Mouse (Mus musculus): ENCODE data around the gene Usp40. TPM values are rescaled to one million over a fixed set of nuclear protein-coding genes. Genes with fewer than 3 reads are reported as not detected.

The Usp40 gene
- polyA plus RNA-seq, 1 experiment from 2014 or later = 16.3 TPM

GRCm38 (mm10) chr1:87908006-87908405, 100.3 kb downstream of the Usp40 start:
- Histone ChIP-seq H3K27ac (ENCODE audit: low read length) (no peak overlapping the region), H3K4me2 (replicated peaks; ENCODE audit: low read depth, low read length) (no peak overlapping the region), H3K4me3 (ENCODE audit: low read depth, low read length) (no peak overlapping the region), H3K27me3 (replicated peaks; ENCODE audit: insufficient read depth, low read length) (no peaks in the 10 kb centered on the region), H3K4me1 (ENCODE audit: insufficient read depth, low read depth, low read length) (peaks cover 6% of the 10 kb centered on the region; the same call in 1 of the 2 replicates), H3K9ac (replicated peaks; ENCODE audit: low read depth) (no peak overlapping the region), H3K9me3 (ENCODE audit: low read length) (no peaks in the 10 kb centered on the region), H3K36me3 (ENCODE audit: insufficient read depth, low read length) (no peaks in the 10 kb centered on the region)
- DNase-seq (ENCODE audit: low spot score) (no peak), ATAC-seq (no peak)
- WGBS = 97% methylated on average over 2 of the region's 2 CpGs
- no peak for TF ChIP-seq CTCF (IDR thresholded peaks at IDR 0.05)
- no peak for TF ChIP-seq EP300 (IDR thresholded peaks at IDR 0.05)

DNA sequence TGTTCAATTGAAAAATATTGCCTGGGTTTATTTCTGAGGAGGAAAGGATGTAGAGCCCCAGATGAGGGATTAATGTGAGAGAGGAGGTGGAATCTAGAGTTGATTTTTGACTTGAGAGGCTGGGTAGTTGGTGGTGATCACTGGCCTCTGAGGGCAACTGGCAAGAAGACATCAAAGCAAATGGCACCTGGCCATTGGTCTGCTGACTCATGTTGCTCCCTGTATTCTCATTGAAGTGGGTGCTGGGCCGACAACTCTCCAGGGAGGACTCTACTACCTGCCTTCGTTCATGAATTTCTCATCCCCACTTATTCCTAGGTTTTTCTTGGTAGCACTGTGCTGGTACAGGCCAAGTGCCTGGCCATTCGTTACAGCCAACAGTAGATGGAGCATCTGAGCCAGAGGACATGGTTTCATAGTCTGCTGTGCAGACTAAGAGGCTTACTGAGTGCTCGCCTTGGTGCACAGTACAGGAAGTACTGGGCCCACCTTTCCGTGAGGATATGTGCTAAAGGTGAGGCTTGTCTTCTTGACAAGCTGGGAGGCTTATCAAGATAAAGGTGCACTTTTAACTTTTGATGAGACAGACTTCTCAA, 101.9 kb downstream of the Usp40 start:
- Histone ChIP-seq H3K4me3 (ENCODE audit: low read depth, low read length) (no peak overlapping the region), H3K27me3 (replicated peaks; ENCODE audit: insufficient read depth, low read length) (no peaks in the 10 kb centered on the region), H3K4me1 (ENCODE audit: insufficient read depth, low read depth, low read length) (peaks cover 7% of the 10 kb centered on the region; the same call in 1 of the 2 replicates), H3K4me2 (replicated peaks; ENCODE audit: low read depth, low read length) (no peak overlapping the region), H3K36me3 (ENCODE audit: insufficient read depth, low read length) (no peaks in the 10 kb centered on the region), H3K9ac (replicated peaks; ENCODE audit: low read depth) (no peak overlapping the region), H3K27ac (ENCODE audit: low read length) (no peak overlapping the region), H3K9me3 (ENCODE audit: low read length) (no peaks in the 10 kb centered on the region)
- WGBS = 74% methylated on average over 5 of the region's 5 CpGs
- TF ChIP-seq EP300 (IDR thresholded peaks at IDR 0.05) (no peak), CTCF (IDR thresholded peaks at IDR 0.05) (peak; percentile 49)
- ATAC-seq (0 out of 2 replicates have a peak, but pooled peaks have one; percentile 26), DNase-seq (ENCODE audit: low spot score) (no peak)

- Histone ChIP-seq H3K36me3 (ENCODE audit: insufficient read depth, low read length) (no peaks in the 10 kb centered on the region), H3K27ac (ENCODE audit: low read length) (no peak overlapping the region), H3K4me1 (ENCODE audit: insufficient read depth, low read depth, low read length) (peaks cover 15% of the 10 kb centered on the region; the same call in 1 of the 2 replicates), H3K4me2 (replicated peaks; ENCODE audit: low read depth, low read length) (no peak overlapping the region), H3K9me3 (ENCODE audit: low read length) (no peaks in the 10 kb centered on the region), H3K9ac (replicated peaks; ENCODE audit: low read depth) (no peak overlapping the region), H3K4me3 (ENCODE audit: low read depth, low read length) (no peak overlapping the region), H3K27me3 (replicated peaks; ENCODE audit: insufficient read depth, low read length) (no peaks in the 10 kb centered on the region)
- DNase-seq (ENCODE audit: low spot score) (no peak), ATAC-seq (no peak)
- no peak for TF ChIP-seq CTCF (IDR thresholded peaks at IDR 0.05)
- no peak for TF ChIP-seq EP300 (IDR thresholded peaks at IDR 0.05)
Measured at GRCm38 (mm10) chr1:87902186-87902585, 106.2 kb downstream of the Usp40 start.

DNA sequence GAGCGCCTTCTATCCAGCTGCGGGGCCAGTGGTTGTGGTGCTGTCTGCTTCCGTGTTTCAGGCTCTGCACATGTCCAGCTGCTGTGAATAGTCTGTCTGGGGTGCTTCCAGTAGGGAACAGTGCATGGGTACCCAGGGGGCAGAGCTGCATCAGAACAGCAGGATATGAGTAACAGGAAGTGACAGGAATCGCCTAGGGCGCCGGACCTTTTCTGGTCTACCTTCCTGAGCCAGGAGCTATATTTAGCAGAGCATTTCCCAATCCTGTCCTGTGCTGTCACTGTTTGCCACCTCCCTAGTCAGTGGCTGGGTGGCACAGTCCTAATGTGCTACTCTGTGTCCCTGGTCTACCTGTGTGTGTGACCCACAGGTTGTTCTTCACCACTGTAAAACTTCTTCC, 107.4 kb downstream of the Usp40 start:
- H3K4me3 ChIP-seq (ENCODE audit: low read depth, low read length) = no peak overlapping the region
- no peak overlapping the region for H3K9ac ChIP-seq (replicated peaks; ENCODE audit: low read depth)
- H3K36me3 ChIP-seq (ENCODE audit: insufficient read depth, low read length) = no peaks in the 10 kb centered on the region
- 55% methylated on average over 6 of the region's 6 CpGs for WGBS
- DNase-seq (ENCODE audit: low spot score) (peak; percentile 88), ATAC-seq (peak; percentile 96)
- H3K27ac ChIP-seq (ENCODE audit: low read length) = peak overlapping the region; percentile 71
- H3K4me1 ChIP-seq (ENCODE audit: insufficient read depth, low read depth, low read length) = peaks cover 15% of the 10 kb centered on the region; the same call in 1 of the 2 replicates
- no peaks in the 10 kb centered on the region for H3K27me3 ChIP-seq (replicated peaks; ENCODE audit: insufficient read depth, low read length)
- no peaks in the 10 kb centered on the region for H3K9me3 ChIP-seq (ENCODE audit: low read length)
- peak; percentile 88 for TF ChIP-seq EP300 (IDR thresholded peaks at IDR 0.05)
- TF ChIP-seq CTCF (IDR thresholded peaks at IDR 0.05) = peak; percentile 42
- H3K4me2 ChIP-seq (replicated peaks; ENCODE audit: low read depth, low read length) = no peak overlapping the region

GRCm38 (mm10) chr1:87899701-87900100, 108.7 kb downstream of the Usp40 start:
- WGBS = 45% methylated on average over 2 of the region's 2 CpGs
- no peak overlapping the region for H3K4me3 ChIP-seq (ENCODE audit: low read depth, low read length)
- H3K27ac ChIP-seq (ENCODE audit: low read length) = peak overlapping the region; percentile 43; the same call in 1 of the 2 replicates
- H3K4me2 ChIP-seq (replicated peaks; ENCODE audit: low read depth, low read length) = no peak overlapping the region
- no peaks in the 10 kb centered on the region for H3K27me3 ChIP-seq (replicated peaks; ENCODE audit: insufficient read depth, low read length)
- no peak for ATAC-seq
- no peak for DNase-seq (ENCODE audit: low spot score)
- no peaks in the 10 kb centered on the region for H3K9me3 ChIP-seq (ENCODE audit: low read length)
- no peaks in the 10 kb centered on the region for H3K36me3 ChIP-seq (ENCODE audit: insufficient read depth, low read length)
- TF ChIP-seq CTCF (IDR thresholded peaks at IDR 0.05) (no peak), EP300 (IDR thresholded peaks at IDR 0.05) (no peak)
- peaks cover 15% of the 10 kb centered on the region; the same call in 1 of the 2 replicates for H3K4me1 ChIP-seq (ENCODE audit: insufficient read depth, low read depth, low read length)
- H3K9ac ChIP-seq (replicated peaks; ENCODE audit: low read depth) = no peak overlapping the region

GRCm38 (mm10) chr1:87896921-87897320, 111.4 kb downstream of the Usp40 start:
- Histone ChIP-seq H3K4me3 (ENCODE audit: low read depth, low read length) (no peak overlapping the region), H3K9ac (replicated peaks; ENCODE audit: low read depth) (no peak overlapping the region), H3K36me3 (ENCODE audit: insufficient read depth, low read length) (no peaks in the 10 kb centered on the region), H3K9me3 (ENCODE audit: low read length) (no peaks in the 10 kb centered on the region), H3K27me3 (replicated peaks; ENCODE audit: insufficient read depth, low read length) (no peaks in the 10 kb centered on the region), H3K4me1 (ENCODE audit: insufficient read depth, low read depth, low read length) (peaks cover 12% of the 10 kb centered on the region; the same call in 1 of the 2 replicates), H3K27ac (ENCODE audit: low read length) (no peak overlapping the region), H3K4me2 (replicated peaks; ENCODE audit: low read depth, low read length) (no peak overlapping the region)
- 85% methylated on average over 2 of the region's 2 CpGs for WGBS
- no peak for DNase-seq (ENCODE audit: low spot score)
- ATAC-seq = no peak
- TF ChIP-seq CTCF (IDR thresholded peaks at IDR 0.05) (no peak), EP300 (IDR thresholded peaks at IDR 0.05) (no peak)

Small RNA genes lying within 50 kb of the gene (microRNA-seq; reads per million reads assigned to microRNA genes)
- gene Gm25198 = not detected

Other genes starting within 250 kb of the Usp40 start
- gene Sag, start 204.9 kb downstream of the Usp40 start, polyA plus RNA-seq (2015; fragmentation: Nextera tagmentation; extraction: Ambion mirVana) = 0.38 and 0.49 TPM in 2 replicates
- gene Dgkd, start 155.3 kb downstream of the Usp40 start, polyA plus RNA-seq (2015; fragmentation: Nextera tagmentation; extraction: Ambion mirVana) = 24.3 and 25.5 TPM in 2 replicates
- gene Ugt1a10, start 46.8 kb upstream of the Usp40 start, polyA plus RNA-seq (2015; fragmentation: Nextera tagmentation; extraction: Ambion mirVana) = not detected in 2 replicates
- 0.13 TPM in 1 of 2 replicates, not detected in the other for gene Ugt1a9, start 62.2 kb upstream of the Usp40 start, polyA plus RNA-seq (2015; fragmentation: Nextera tagmentation; extraction: Ambion mirVana)
- gene Ugt1a8, start 79.3 kb upstream of the Usp40 start, polyA plus RNA-seq (2015; fragmentation: Nextera tagmentation; extraction: Ambion mirVana) = 0.11 TPM in 1 of 2 replicates, not detected in the other
- 2.5 and 2.7 TPM in 2 replicates for gene Ugt1a7c, start 86.5 kb upstream of the Usp40 start, polyA plus RNA-seq (2015; fragmentation: Nextera tagmentation; extraction: Ambion mirVana)
- gene Ugt1a6b, start 94.7 kb upstream of the Usp40 start, polyA plus RNA-seq (2015; fragmentation: Nextera tagmentation; extraction: Ambion mirVana) = 2.4 and 3.2 TPM in 2 replicates
- gene Ugt1a6a, start 126.3 kb upstream of the Usp40 start, polyA plus RNA-seq (2015; fragmentation: Nextera tagmentation; extraction: Ambion mirVana) = 35.3 and 39.9 TPM in 2 replicates
- not detected in 2 replicates for gene Ugt1a5, start 157.5 kb upstream of the Usp40 start, polyA plus RNA-seq (2015; fragmentation: Nextera tagmentation; extraction: Ambion mirVana)
- gene Ugt1a2, start 192.1 kb upstream of the Usp40 start, polyA plus RNA-seq (2015; fragmentation: Nextera tagmentation; extraction: Ambion mirVana) = 0.08 and 0.11 TPM in 2 replicates
- 2.7 and 3.8 TPM in 2 replicates for gene Dnajb3, start 197.2 kb upstream of the Usp40 start, polyA plus RNA-seq (2015; fragmentation: Nextera tagmentation; extraction: Ambion mirVana)
- 0.21 and 0.26 TPM in 2 replicates for gene Ugt1a1, start 203.4 kb upstream of the Usp40 start, polyA plus RNA-seq (2015; fragmentation: Nextera tagmentation; extraction: Ambion mirVana)
- gene Mroh2a, start 218.4 kb upstream of the Usp40 start, polyA plus RNA-seq (2015; fragmentation: Nextera tagmentation; extraction: Ambion mirVana) = 0.15 and 0.43 TPM in 2 replicates

Measured in lung, postnatal 0 days (tissue).